Mouse (Mus musculus) limb, embryonic 13.5 days (tissue): ENCODE measurements around the gene Gadd45a. TPM values are rescaled to one million over a fixed set of nuclear protein-coding genes. Genes with fewer than 3 reads are reported as not detected.

Experiments
- ATAC-seq: fragments of 200-750 bp; cut with Nextera tagmentation; 2 replicates; pipeline ENCODE4 v1.8.0; 2017; ENCODE audit warnings: low read depth, moderate number of reproducible peaks, moderate TSS enrichment; ENCODE audit not compliant: low FRiP score
- H3K27ac ChIP-seq: fragments of 300-500 bp; sonication (generic); 2 replicates; pipeline ENCODE4 v1.5.1; 2015; ENCODE audit warnings: inconsistent platforms, mild to moderate bottlenecking, moderate library complexity
- H3K27me3 ChIP-seq: fragments of 300-500 bp; sonication (generic); 2 replicates; pipeline ENCODE4 v1.6.1; 2015; ENCODE audit warnings: mild to moderate bottlenecking, inconsistent platforms
- H3K36me3 ChIP-seq: fragments of 300-500 bp; sonication (generic); 2 replicates; pipeline ENCODE4 v1.6.1; 2015; ENCODE audit warnings: inconsistent platforms, mild to moderate bottlenecking, moderate library complexity
- H3K4me1 ChIP-seq: fragments of 300-500 bp; sonication (generic); 2 replicates; pipeline ENCODE4 v1.6.1; 2015; ENCODE audit warnings: inconsistent platforms
- H3K4me2 ChIP-seq: fragments of 300-500 bp; sonication (generic); replicated peaks from 2 replicates; pipeline ENCODE4 v1.6.1; 2015; ENCODE audit warnings: inconsistent platforms, mild to moderate bottlenecking, moderate library complexity
- H3K4me3 ChIP-seq: fragments of 300-500 bp; sonication (generic); 2 replicates; pipeline ENCODE4 v1.5.1; 2015; ENCODE audit warnings: moderate library complexity, mild to moderate bottlenecking, inconsistent platforms
- H3K9ac ChIP-seq: fragments of 300-500 bp; sonication (generic); 2 replicates; pipeline ENCODE4 v1.6.1; 2015; ENCODE audit warnings: mild to moderate bottlenecking, inconsistent platforms
- H3K9me3 ChIP-seq: fragments of 300-500 bp; sonication (generic); 2 replicates; pipeline ENCODE4 v1.6.1; 2016; ENCODE audit warnings: inconsistent platforms
- WGBS: fragments of 180-500 bp; shearing (Covaris S2); methylation state at CpG from one replicate; pipeline ENCODE4 v1.1.7; 2015; 5-methylcytosine and 5-hydroxymethylcytosine counted together
- polyA plus RNA-seq: library from polyadenylated mRNA; unstranded; fragments of >200 nt; fragmentation: Nextera tagmentation; extraction: Ambion mirVana; gene quantifications from 2 replicates; pipeline ENCODE4 v1.2.1, GENCODE M21; 2015

Gene Gadd45a
- polyA plus RNA-seq, 1 experiment from 2014 or later, result 18.1 TPM

- WGBS, result 80% methylated on average over 8 of the region's 8 CpGs
- ATAC-seq, result no peak
- Histone ChIP-seq H3K4me3 (no peak overlapping the region), H3K4me2 (no peak overlapping the region), H3K9me3 (no peaks in the 10 kb centered on the region), H3K27me3 (no peaks in the 10 kb centered on the region), H3K9ac (no peak overlapping the region), H3K27ac (no peak overlapping the region), H3K4me1 (no peaks in the 10 kb centered on the region), H3K36me3 (no peaks in the 10 kb centered on the region)
These were observed 32.0 kb upstream of the Gadd45a start for GRCm38 (mm10) chr6:67069219-67069762.

GRCm38 (mm10) chr6:67060057-67060456 is 22.8 kb upstream of the Gadd45a start:
- Histone ChIP-seq H3K4me2 (no peak overlapping the region), H3K27ac (no peak overlapping the region)
- ATAC-seq, result no peak

GRCm38 (mm10) chr6:67057991-67058696 is 20.9 kb upstream of the Gadd45a start:
- H3K27ac ChIP-seq, result no peak overlapping the region
- H3K27me3 ChIP-seq, result no peaks in the 10 kb centered on the region
- no peak overlapping the region for H3K4me2 ChIP-seq
- whole genome bisulfite sequencing, result 89% methylated on average over 7 of the region's 7 CpGs
- no peak overlapping the region for H3K9ac ChIP-seq
- no peak for ATAC-seq
- peaks cover 4% of the 10 kb centered on the region; the same call in 1 of the 2 replicates for H3K4me1 ChIP-seq
- H3K36me3 ChIP-seq, result no peaks in the 10 kb centered on the region
- H3K9me3 ChIP-seq, result no peaks in the 10 kb centered on the region
- H3K4me3 ChIP-seq, result no peak overlapping the region

More at GRCm38 (mm10) chr6:67060057-67060456, 22.8 kb upstream of the Gadd45a start:
- peaks cover 4% of the 10 kb centered on the region; the same call in 1 of the 2 replicates for H3K4me1 ChIP-seq
- no peaks in the 10 kb centered on the region for H3K9me3 ChIP-seq
- H3K4me3 ChIP-seq, result no peak overlapping the region
- no peaks in the 10 kb centered on the region for H3K36me3 ChIP-seq
- WGBS, result 82% methylated on average over 5 of the region's 5 CpGs
- H3K27me3 ChIP-seq, result no peaks in the 10 kb centered on the region
- H3K9ac ChIP-seq, result no peak overlapping the region

GRCm38 (mm10) chr6:67057574-67057973 is 20.3 kb upstream of the Gadd45a start:
- no peaks in the 10 kb centered on the region for H3K9me3 ChIP-seq
- H3K27me3 ChIP-seq, result no peaks in the 10 kb centered on the region
- H3K9ac ChIP-seq, result no peak overlapping the region
- H3K27ac ChIP-seq, result no peak overlapping the region
- no peak for ATAC-seq
- H3K4me3 ChIP-seq, result no peak overlapping the region
- peaks cover 4% of the 10 kb centered on the region; the same call in 1 of the 2 replicates for H3K4me1 ChIP-seq
- no peaks in the 10 kb centered on the region for H3K36me3 ChIP-seq
- 77% methylated on average over 5 of the region's 5 CpGs for WGBS
- no peak overlapping the region for H3K4me2 ChIP-seq

- Histone ChIP-seq H3K9ac (no peak overlapping the region), H3K4me2 (no peak overlapping the region), H3K4me1 (peaks cover 4% of the 10 kb centered on the region; the same call in 1 of the 2 replicates), H3K9me3 (no peaks in the 10 kb centered on the region), H3K36me3 (no peaks in the 10 kb centered on the region), H3K27me3 (no peaks in the 10 kb centered on the region), H3K4me3 (no peak overlapping the region), H3K27ac (no peak overlapping the region)
- WGBS, result 60% methylated on average over 3 of the region's 3 CpGs
- no peak for ATAC-seq
These were observed 19.8 kb upstream of the Gadd45a start for GRCm38 (mm10) chr6:67056889-67057564.

GRCm38 (mm10) chr6:67056108-67056888 is 19.0 kb upstream of the Gadd45a start:
- peaks cover 4% of the 10 kb centered on the region; the same call in 1 of the 2 replicates for H3K4me1 ChIP-seq
- H3K4me2 ChIP-seq, result no peak overlapping the region
- no peak overlapping the region for H3K27ac ChIP-seq
- H3K4me3 ChIP-seq, result no peak overlapping the region
- 78% methylated on average over 15 of the region's 15 CpGs for WGBS
- H3K9me3 ChIP-seq, result no peaks in the 10 kb centered on the region
- no peak overlapping the region for H3K9ac ChIP-seq
- no peaks in the 10 kb centered on the region for H3K36me3 ChIP-seq
- H3K27me3 ChIP-seq, result no peaks in the 10 kb centered on the region
- ATAC-seq, result no peak

- Histone ChIP-seq H3K36me3 (no peaks in the 10 kb centered on the region), H3K27me3 (no peaks in the 10 kb centered on the region), H3K9me3 (no peaks in the 10 kb centered on the region), H3K27ac (no peak overlapping the region), H3K4me2 (no peak overlapping the region), H3K4me1 (peaks cover 10% of the 10 kb centered on the region), H3K4me3 (no peak overlapping the region), H3K9ac (no peak overlapping the region)
- ATAC-seq, result no peak
- 55% methylated on average over 1 of the region's 1 CpGs for whole genome bisulfite sequencing
These were observed 12.8 kb upstream of the Gadd45a start for GRCm38 (mm10) chr6:67050063-67050462.

GRCm38 (mm10) chr6:67049695-67050038 is 12.4 kb upstream of the Gadd45a start:
- Histone ChIP-seq H3K27ac (no peak overlapping the region), H3K4me3 (no peak overlapping the region), H3K4me1 (peaks cover 10% of the 10 kb centered on the region), H3K36me3 (no peaks in the 10 kb centered on the region), H3K9ac (no peak overlapping the region), H3K27me3 (no peaks in the 10 kb centered on the region), H3K9me3 (no peaks in the 10 kb centered on the region), H3K4me2 (no peak overlapping the region)
- WGBS, result 27% methylated on average over 2 of the region's 2 CpGs
- no peak for ATAC-seq

GRCm38 (mm10) chr6:67048880-67049694 is 11.8 kb upstream of the Gadd45a start:
- H3K27me3 ChIP-seq, result no peaks in the 10 kb centered on the region
- no peaks in the 10 kb centered on the region for H3K36me3 ChIP-seq
- no peak overlapping the region for H3K27ac ChIP-seq
- H3K9ac ChIP-seq, result no peak overlapping the region
- no peak overlapping the region for H3K4me2 ChIP-seq
- 26% methylated on average over 7 of the region's 7 CpGs for WGBS
- no peak overlapping the region for H3K4me3 ChIP-seq
- peaks cover 10% of the 10 kb centered on the region for H3K4me1 ChIP-seq
- peak; percentile 36; the same call in 1 of the 2 replicates for ATAC-seq
- no peaks in the 10 kb centered on the region for H3K9me3 ChIP-seq

GRCm38 (mm10) chr6:67048052-67048691 is 10.9 kb upstream of the Gadd45a start:
- no peak overlapping the region for H3K4me2 ChIP-seq
- 28% methylated on average over 3 of the region's 3 CpGs for WGBS

GRCm38 (mm10) chr6:67046937-67047336 is 9.7 kb upstream of the Gadd45a start:
- H3K9ac ChIP-seq, result no peak overlapping the region
- ATAC-seq, result no peak
- WGBS, result 61% methylated on average over 3 of the region's 3 CpGs

More at GRCm38 (mm10) chr6:67048052-67048691, 10.9 kb upstream of the Gadd45a start:
- ATAC-seq, result no peak
- Histone ChIP-seq H3K9me3 (no peaks in the 10 kb centered on the region), H3K27me3 (no peaks in the 10 kb centered on the region), H3K4me3 (no peak overlapping the region), H3K36me3 (no peaks in the 10 kb centered on the region), H3K4me1 (peaks cover 10% of the 10 kb centered on the region), H3K9ac (no peak overlapping the region), H3K27ac (no peak overlapping the region)

More at GRCm38 (mm10) chr6:67046937-67047336, 9.7 kb upstream of the Gadd45a start:
- Histone ChIP-seq H3K36me3 (no peaks in the 10 kb centered on the region), H3K4me2 (no peak overlapping the region), H3K4me1 (peaks cover 10% of the 10 kb centered on the region), H3K27me3 (no peaks in the 10 kb centered on the region), H3K27ac (no peak overlapping the region), H3K4me3 (no peak overlapping the region), H3K9me3 (no peaks in the 10 kb centered on the region)
